Mouse (Mus musculus): ENCODE data around the gene Ankrd17.

- TF ChIP-seq ZNF384 (IDR thresholded peaks at IDR 0.05; ENCODE audit: low read depth, low read length) (no peak), ETS1 (IDR thresholded peaks at IDR 0.05; ENCODE audit: low read depth, low read length) (no peak), POLR2A (IDR thresholded peaks at IDR 0.05; ENCODE audit: control insufficient read depth in 1 of 2, insufficient read depth in 1 of 2, low read depth in 1 of 2, low read length in 2 of 2, poor library complexity in 1 of 2) (no peak), CTCF (IDR thresholded peaks at IDR 0.05 in 2 of 3, conservative IDR thresholded peaks at IDR 0.05 in 1 of 3; ENCODE audit: control insufficient read depth in 1 of 3, insufficient read depth in 1 of 3, low read depth in 2 of 3, low read length in 3 of 3, poor library complexity in 1 of 3, severe bottlenecking in 1 of 3) (no peak), KAT2A (conservative IDR thresholded peaks at IDR 0.05; ENCODE audit: low read depth, low read length) (no peak), MAZ (IDR thresholded peaks at IDR 0.05; ENCODE audit: low read depth, low read length) (no peak), NRF1 (IDR thresholded peaks at IDR 0.05; ENCODE audit: insufficient read depth, low read depth, low read length, poor library complexity, severe bottlenecking) (no peak), E2F4 (IDR thresholded peaks at IDR 0.05; ENCODE audit: borderline replicate concordance, low read depth, low read length) (no peak), MAX (IDR thresholded peaks at IDR 0.05; ENCODE audit: low read length) (no peak), TAL1 (IDR thresholded peaks at IDR 0.05; ENCODE audit: low read length) (no peak), EP300 (IDR thresholded peaks at IDR 0.05; ENCODE audit: low read depth in 1 of 2, low read length in 2 of 2) (no peak), USF2 (IDR thresholded peaks at IDR 0.05; ENCODE audit: borderline replicate concordance in 1 of 2, insufficient read depth in 1 of 2, low read depth in 1 of 2, low read length in 2 of 2) (no peak), USF1 (IDR thresholded peaks at IDR 0.05; ENCODE audit: low read depth, low read length) (no peak)
These were observed 91.6 kb downstream of the Ankrd17 start for GRCm38 (mm10) chr5:90274806-90275205.

Measured in MEL (cell line).